Mouse (Mus musculus) cerebellum, postnatal 25 days (tissue): ENCODE measurements around the gene Wdr95.

Experiments used
- DNase-seq, 2 experiments: peaks; one replicate each; pipeline ENCODE4 v3.0.0; 2021; ENCODE audit warnings: mixed read lengths in 2 of 2

The Wdr95 gene

DNA sequence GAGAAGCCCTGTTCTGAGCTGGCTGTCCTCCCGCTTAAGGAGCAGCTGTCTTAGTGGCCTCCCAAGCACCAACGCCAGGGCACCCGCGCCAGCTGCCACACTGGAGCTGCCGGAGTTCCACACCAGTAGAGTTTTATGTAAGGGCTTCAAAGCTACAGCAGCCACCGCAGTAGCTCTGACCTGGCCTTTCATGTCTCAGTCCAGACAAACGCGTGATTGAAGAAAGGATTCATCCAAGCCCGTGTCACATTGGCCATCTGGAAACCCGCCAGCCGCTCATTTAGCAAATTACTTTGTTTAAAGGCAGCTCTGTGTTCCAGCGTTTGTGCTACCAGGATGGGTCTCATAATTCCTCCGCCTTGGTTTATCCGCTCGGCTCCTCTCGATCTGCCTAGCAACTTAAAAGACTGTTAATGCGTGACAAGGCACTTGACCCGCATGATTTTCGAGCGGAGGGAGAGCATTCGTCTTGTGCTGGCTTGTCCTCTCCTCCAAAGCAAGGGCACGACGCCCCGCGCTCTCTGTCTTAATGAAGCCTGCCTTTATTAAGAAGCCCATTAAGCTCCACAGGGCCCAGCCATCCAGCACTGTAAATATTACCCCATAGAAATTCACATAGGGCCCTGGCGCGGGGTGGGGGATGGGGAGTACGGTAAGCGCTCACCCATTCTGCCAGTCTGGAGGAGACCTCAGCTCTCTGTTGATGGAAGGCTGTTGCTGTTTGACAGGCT is at the start of gene Wdr95:
Gene Wdr95, plus strand, starts transcription at position 681 of the 731 bp plus-strand sequence.
- DNase-seq, result peak; percentile 58 to 66

DNA sequence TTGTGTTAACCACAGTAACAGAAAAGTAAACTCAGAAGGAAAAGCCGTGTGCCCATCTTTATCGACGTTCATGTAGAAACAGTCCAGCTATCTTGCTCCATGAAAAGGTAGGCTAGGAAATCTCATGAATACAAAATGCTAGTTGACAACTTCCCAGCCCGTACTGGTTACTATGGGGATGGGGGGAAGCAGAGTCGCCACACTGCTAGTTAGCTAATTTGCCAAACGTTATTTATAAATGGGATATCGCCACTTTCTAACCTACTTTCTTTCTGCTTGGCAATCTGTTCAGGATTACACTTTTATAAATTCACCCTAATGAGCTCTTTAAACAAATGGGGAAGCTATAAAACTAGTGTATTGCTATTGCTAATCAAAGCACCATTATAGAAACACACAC is 46.6 kb upstream of the Wdr95 start:
- DNase-seq, result no peak

DNA sequence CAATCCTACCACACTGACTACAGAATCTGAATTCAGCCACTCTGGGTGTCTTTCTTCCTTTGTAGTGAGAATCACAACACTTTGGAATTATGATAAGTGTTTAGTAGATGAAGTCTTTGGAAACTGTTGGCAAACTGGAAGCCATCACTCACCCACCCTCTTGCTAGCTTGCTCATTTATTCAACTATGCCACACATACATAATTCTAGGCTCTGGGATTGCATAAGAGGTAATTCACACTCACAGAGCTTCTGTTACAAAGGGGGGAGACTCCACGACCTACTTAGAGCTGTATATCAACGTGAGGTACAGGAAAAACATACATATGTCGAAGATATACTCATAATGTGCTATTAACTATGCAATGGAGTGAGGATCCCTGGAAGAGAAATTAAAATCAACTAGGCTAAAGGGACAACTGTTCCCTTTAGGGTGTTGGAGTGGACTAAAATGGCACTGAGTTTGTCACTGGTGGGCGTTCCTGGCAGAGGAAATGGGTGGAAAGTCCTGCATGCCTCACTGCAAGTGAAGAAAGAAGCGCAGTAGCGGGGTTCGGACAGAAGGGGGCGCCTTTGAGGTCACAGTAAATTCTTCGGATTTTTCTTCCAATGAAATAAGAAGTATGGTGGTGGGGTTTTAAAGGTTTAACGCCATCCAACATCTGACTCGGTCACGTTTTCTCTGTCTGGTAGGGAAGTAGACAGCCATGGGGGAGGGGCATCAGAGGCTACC is 45.0 kb upstream of the Wdr95 start:
- DNase-seq, result peak in 1 of 2 experiments; percentile 18

DNA sequence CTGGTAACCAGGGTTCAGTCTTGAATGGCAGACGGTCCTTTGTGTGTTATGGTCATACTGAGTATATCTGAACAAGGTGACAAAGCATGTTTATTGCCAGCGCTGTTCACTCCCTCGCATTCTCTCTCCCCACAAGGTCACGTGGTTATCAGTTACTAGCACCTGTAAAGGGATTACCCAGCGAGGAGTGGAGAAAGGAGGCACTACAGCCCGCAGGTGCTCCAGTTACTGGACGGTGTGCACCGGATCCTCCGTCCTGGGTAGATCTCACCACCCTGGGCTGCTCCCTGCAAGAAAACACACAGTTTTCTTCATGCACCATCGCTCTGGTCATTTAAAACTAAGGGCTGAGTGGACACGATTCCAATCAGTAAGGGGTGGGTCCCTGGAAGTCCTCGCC is 44.2 kb upstream of the Wdr95 start:
- DNase-seq, result no peak

DNA sequence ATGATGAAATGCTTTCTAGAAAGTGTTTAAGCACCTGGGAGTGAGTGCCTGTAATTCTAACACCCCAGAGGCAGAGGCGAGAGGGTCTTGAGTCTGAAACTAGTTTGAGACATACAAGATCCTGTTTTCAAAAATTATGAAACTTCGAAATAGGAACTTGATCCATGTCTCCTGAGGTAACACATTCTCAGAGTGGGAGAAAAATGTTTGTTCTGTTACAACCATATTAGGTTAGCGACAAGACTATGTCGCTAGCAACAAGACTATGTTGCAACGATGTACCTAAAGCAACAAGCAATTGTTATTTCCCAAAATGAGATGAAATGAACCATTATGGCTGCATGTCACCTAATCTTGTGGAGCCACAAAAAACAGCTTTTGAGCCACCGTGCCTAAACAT is 43.0 kb upstream of the Wdr95 start:
- no peak for DNase-seq

DNA sequence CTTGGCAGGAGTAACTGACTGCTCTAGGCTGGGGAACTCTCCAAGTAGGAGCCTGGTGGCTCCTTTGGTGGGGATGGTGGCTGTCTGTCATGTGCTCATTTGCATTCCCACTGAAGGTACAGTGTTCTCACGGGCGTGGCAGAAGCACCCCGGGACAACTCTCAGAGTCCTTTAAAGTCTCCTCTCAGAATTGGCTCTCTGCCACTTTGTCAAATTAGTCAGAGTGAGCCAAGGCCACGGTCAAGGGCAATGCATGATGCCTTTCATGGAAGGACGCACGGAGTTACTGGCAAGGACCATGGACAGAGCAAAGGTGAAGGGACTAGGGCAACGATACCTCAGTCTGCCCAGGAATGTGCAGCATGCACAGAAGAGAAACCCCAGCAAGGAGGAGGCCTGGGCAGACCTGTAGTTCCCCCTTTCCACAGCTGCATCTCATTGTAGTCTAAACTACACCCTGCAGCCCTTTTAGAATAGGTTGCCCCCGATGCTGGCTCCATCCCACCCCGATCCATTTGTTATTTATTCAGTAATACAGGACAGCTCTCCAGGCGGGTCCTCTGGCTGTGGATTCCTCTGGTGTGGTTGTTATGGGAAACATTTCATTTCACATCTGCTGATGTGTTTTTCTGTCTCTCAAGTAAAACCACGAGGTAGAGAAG is 40.0 kb upstream of the Wdr95 start:
- no peak for DNase-seq

DNA sequence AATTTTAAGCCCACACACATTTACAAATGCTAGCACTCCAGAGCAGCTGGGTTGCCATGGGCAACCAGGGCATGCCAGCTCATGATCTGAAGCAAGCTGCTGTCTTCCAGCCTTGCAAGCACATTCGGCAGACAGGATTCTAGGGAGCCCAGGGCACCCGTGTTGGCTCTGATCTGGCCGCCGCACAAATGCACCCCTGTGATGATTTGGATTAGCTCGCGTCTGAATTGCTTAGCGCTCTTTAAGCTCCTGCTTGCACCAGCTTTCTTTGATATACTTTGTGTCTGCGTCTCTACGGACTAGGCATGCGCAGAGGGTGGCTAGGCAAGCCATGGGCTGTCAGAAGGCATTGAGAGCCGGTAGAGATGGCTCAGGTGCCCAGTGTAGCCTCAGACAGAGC is 39.3 kb upstream of the Wdr95 start:
- DNase-seq, result peak; percentile 55 to 62

DNA sequence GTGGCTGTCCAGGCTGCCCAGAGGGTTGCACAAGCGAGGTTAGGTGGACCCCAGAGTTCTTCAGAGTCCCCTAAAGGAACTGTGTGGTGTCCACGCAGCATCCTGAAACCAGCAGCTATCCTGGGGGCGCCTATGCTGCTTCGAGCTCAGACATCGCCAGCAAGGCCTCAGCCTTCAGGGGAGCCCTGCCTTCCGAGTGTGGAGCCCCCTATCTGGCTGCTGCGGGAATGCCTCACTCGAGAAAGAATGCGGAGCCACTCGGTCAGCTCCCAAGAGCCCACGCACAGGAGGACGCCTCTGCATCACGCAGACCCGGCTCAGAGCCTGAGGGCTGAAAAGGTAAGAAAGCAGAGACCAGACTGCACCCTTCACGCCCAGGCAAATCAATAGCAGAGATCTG is 38.2 kb upstream of the Wdr95 start:
- peak in 1 of 2 experiments; percentile 13 for DNase-seq

DNA sequence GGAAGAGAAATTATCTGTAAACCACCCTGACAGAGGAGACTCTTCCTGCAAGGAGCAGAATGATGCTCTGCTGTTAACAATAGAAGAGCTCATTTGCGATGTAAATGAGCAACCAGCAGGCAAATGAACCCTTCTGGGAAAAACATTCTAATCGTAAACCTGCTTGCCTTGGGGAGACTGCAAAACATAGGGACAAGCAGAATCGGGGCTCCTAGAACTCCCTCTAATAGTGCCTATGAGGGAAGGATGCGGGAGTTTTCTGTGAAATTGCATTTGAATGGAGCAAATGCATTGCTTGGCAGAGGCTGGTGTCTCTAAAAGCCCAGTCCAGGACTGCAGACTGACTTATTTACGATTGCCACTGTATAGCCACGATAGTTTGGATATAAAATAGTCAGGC is 32.8 kb upstream of the Wdr95 start:
- DNase-seq, result no peak

DNA sequence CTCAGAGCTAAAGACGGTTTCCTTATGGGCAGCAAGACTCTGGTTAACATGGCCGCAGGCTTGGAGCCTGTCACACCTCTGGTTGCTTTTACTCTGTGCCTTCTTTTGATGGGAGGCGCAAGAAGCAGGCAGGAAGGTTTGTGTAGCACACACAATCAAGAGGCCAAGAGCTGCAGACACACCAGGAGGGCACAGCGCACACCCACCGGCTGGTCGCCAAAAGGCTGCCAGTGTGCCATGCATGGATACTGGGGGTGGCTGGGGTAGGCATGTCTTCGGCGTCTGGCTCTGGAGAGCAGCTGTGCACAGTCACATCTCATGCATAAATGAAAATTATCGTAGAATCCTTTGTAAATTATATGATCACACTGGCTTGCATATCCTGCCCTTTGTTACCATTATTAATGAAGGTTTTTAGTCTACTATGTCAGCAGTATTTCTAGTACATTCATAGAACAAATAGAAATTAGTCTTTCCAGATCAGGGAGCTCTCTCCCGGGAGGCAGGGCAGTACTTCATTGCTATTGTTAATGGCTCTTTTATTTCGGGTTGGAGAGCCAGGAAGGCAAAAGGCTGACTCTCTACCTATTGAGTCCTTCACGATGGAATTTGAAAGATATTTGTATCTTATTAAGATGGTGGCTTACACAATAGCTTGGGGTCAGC is 31.9 kb upstream of the Wdr95 start:
- no peak for DNase-seq

DNA sequence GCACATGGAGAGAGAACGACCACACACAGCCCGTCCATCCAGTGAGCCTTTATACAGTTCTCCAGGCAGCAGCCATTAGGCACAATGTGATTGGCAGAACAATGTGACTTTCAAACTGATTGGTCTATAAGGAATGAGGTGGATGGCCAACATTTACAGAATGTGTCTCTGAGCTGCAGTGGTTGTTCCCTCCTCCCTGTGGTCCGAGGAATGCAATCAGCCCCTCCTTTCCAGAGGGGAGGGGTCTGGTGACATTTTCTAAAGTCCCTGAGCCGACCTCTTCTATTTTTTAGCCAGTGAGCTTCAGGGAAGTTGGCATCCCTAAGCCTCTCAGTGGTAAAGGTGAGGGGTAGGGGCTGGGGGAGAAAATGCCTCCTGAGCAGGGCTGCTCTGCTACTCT is 28.5 kb upstream of the Wdr95 start:
- no peak for DNase-seq

DNA sequence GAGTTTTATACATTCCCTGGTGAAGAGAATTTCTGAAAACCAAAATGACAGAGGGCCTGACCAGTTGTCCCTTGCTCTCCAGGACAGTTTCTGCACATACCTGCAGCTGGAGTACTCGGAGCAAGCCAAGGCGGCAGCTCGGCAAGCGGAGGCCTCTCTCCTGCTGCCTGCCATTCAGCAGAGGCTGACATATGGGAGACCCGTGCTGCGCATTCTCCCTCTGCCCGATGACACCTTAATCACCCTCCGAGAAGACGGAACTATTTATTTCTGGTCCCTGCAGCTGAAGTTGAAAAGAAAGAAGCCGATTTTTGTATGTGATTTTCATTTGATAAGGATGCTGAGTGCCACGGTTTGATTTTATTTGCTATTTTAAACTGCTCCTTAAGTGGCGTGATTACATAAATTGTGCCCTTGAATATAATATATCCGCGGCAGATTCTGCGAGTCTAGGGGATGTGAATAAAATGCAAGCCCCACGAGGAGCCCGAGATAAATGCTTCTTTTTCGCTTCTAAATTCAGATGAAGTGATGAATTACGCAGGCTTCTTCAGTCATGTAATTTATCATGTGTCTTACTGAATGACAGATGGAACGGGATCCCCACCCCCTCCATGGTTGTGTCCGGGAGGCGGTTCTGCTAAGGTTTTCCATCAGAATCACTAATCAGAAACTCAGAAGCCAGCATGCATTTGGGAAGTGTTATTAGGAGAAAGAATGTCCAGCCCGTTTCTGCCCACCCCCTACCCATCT is 24.9 kb upstream of the Wdr95 start:
- peak in 1 of 2 experiments; percentile 48 for DNase-seq

DNA sequence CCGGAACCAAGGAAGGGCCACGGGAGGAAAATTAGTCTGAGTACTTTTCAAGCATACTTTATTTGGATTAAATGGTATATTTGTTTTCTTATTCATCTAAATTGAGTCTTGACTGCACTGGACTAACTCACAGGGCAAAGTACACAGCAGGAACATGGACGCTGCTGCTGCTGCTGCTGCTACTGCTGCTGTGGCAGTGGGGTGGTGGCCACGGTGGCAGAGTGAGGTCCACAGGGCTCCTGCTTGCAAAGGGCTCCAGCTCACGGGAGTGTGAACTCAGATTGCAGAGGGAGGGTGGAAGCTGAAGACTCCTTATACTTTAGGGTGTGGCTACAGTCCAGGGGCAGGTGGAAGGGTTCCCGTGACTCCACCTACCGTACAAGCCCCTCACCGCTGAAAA is 23.5 kb upstream of the Wdr95 start:
- no peak for DNase-seq

DNA sequence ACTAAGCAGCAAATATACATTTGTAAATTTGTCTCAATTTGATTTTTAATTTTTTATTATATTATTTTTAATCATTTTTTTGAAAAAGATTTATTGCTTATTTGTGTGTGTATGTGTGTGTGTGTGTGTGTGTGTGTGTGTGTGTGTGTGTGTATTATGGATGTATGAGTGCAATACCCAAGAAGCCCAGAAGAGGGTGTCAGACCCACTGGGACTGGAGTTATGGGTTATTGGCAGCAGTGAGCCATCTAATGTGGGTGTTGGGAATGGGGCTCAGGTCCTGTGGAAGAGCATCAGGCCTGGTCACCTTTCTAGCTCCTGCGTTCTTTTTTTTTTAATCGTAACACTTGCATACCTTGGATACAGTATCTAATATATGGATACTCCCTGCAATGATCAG is 22.4 kb upstream of the Wdr95 start:
- no peak for DNase-seq

DNA sequence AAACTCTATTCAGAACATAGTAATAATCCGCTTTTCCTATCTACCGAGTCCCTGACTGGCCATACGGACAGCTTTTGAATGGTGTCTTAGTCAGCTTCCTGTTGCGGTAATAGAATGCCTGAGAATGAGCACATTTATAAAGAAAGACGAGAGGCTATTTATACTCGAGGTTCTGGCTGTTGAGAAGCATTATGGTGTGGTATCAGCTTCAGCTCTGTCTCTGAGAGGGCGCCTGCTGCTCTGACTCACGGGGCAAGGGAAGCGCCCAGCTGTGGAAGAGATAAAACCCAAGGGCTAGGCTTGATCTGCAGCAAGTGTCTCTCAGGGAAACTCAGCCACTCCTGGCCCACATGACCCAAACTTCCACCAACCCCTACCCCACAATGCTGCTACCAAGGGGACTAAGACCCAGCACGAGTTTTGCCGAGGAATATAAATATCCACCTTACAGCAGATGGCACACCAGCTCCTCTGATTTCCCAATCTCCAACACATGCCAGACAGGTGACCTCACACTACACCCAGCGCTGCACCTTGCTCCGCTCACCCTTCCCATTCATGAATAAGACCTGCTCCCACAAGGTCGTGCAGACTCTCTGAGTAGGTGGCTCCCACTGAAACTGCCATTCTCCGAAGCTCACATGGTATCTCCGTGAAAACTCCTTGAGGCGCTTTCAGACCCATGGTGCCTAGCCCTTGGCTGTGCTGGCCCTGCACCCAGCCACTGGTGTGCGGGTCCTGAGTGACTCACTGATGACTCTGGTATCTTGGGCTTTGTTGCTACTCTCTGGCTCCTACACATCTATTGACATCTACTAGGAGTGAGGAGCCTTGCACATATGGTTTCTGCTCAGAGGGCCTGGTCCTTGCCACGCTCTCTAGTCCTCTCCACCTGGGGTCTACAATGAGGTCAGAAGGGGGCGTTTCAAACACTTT is 20.1 kb upstream of the Wdr95 start:
- no peak for DNase-seq

DNA sequence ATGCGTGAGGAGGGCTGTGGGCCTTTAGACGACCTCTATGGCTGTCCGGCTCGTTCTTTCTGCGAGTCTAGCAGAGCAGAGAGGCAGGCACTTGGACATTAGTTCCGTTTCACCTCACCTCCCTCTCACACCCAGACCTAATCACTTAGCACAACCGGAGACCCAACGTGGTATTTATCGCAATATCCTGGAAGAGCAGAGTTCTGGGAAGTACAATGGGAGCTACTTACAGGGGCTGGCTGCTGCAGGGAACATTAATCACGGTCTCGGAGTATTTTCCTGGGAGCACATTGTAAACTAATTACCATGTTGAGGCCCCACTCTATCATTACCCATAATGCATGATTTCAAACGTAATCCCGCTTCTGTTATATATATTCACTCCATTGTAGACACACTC is 18.2 kb upstream of the Wdr95 start:
- DNase-seq, result no peak

DNA sequence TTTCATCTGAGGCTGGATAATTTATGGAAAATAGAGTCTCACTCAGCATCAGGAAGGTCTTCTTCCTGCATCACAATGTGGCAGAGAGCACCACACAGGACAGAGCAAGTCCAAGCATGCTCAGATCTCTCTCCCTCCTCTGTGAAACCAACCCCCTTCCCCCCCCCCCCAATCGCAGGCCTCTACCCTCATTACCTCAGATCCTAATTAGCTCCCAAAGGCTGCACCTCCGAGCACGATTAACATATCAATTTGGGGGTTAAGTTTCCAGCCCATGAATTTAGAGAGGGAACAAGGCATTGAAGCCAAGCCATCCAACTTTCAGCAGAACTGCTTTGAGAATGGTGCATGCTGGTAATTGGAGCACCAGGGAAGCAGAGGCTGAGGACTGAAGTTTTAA is 15.8 kb upstream of the Wdr95 start:
- no peak for DNase-seq

DNA sequence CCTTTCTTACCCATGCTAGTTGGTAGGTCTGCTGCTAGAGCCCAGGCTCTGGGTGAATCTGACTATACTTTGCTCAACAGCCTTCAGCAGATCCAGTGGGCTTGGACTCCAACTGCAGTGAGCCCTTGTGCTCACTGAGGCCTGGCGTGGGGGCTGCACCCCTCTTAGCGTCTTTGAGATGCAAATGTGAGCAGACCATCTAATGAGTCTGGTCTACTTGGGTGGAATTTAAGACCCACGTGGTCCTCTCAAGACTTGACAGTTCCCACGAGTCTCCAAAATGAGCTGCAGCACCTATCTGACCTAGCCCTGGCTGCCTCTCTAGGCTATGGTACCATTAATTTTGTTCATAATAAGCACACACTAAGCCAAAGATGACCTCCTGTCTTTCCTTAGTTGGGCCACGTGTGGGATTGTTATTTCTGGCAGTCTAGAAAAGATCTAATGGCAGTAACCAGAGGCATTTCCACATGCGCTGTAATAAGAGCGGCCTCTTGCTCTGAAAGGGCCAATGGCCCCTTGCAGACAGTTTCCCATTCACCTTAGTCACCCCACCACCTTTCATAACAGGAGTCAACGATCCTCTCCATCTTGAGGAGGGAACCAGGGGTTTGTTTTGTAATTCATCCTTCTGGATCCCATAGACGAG is 14.9 kb upstream of the Wdr95 start:
- no peak for DNase-seq

DNA sequence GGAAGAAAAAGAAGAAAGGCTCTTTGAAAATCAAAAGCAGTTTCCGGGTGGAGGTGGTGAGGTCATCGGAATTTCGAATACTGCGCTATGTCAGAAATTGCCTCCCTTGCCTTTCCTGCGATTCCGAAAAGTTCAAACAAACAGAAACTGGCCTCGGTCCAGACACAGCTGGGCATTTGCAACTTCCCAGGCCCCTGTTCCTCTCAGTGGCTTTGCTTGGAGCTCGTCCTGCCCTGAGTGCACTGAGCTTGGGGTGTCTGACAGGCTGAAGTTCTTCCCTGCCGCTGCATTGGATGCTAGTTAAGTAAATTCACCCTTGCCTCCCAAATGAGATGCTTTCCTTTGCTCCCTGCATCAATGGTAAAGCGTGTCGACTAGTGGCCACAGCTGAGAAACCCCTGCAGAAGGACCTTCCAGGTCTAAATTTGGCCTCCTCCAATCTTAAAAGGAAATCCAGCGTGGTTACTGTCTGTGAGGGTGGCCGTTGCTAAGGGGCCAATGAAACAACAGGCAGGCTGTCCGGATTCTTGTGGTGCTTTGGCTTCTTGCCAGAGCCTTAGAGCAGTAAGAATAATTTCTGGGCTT is 14.3 kb upstream of the Wdr95 start:
- peak in 1 of 2 experiments; percentile 26 for DNase-seq

DNA sequence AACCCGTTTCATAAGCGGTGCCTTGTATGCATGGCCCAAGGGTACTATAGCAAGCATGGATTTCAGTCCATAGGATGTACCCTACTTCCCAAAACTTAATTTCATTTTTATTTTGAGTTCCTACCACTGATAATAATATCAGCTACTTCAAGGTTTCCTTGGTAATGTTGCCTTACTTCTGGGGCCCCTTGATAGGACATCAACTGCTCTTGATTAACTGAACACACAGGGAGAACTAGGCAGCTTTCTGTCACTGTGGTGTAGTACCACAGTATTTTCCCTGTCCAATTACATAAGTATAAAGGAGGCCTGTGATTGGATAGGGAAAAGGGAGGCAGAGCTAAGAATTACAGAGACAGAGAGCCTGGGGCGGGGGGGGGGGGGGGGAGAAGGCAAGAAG is 13.6 kb upstream of the Wdr95 start:
- no peak for DNase-seq

DNA sequence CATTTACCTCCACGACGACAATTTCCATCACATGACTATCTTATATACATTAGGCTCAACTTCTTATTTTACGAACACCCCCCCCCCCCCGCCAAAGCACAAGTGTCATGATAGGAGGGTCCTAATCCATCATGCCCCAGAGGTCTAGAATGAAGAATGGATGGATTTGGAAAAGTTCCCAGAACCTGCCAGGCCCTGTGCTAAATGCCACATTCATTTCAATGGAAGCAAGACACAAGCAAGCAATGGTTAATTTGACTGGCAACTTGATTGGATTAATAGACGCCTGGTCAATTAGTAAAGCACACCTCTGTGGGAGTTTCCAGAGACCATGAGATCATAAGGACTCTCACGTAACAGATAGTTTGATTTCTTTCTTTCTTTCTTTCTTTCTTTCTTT is 11.4 kb upstream of the Wdr95 start:
- no peak for DNase-seq
